Mouse (Mus musculus): ENCODE results near the gene Sptbn4. TPM values are rescaled to one million over a fixed set of nuclear protein-coding genes. Genes with fewer than 3 reads are reported as not detected.

The Sptbn4 gene
- polyA plus RNA-seq, 1 experiment from 2014 or later: 0.40 TPM

DNA sequence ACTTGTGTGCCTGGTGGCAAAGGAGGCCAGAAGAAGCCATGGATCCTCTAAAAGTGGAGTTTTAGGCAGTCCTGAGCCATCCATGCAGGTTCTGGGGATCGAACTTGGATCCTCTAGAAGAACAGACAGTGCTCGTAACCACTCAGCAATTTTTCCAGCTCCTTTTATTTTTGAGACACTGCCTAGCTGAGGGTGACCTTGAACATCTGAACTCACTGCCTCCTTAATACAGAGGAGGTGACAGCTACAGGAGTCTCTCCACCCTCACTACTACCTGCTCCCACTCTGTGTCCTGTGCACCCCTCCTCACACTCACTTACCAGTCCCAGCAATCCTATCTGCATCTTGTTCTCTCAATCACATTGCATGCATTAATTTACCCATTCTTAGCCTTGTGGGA, 28.1 kb upstream of the Sptbn4 start:
- WGBS: 94% methylated on average over 2 of the region's 2 CpGs
- H3K9ac ChIP-seq (replicated peaks; ENCODE audit: low read length): no peak overlapping the region

DNA sequence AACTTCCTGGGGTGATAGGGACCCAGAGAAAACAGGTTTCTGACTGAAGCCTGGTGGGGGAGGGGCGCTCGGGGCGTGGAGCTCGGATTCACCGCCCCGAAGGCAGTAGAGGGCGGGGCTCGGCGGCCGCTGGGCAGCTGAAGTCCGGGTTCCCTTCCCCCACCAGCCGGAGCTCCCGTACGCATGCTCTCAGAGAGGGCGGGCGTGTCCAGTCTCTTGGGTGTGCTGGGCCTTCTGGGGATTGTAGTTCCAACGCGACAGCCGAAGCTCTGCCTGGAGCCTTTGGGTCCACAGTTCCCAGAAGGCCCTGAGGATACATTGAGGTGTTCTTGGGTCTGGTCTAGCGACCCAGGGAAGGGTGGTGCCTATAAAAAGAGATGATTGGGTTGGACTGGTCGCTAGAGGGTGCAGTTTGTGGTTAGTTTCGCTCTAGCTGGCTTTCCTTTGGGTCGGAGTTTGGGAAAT, 27.0 kb upstream of the Sptbn4 start:
- peak overlapping the region; percentile 67 for H3K4me2 ChIP-seq (replicated peaks; ENCODE audit: low read depth, low read length)
- H3K9ac ChIP-seq (replicated peaks; ENCODE audit: low read length): peak overlapping the region; percentile 73
- H3K4me1 ChIP-seq (ENCODE audit: insufficient read depth, low read length): peaks cover 22% of the 10 kb centered on the region
- H3K9me3 ChIP-seq (ENCODE audit: low read length): no peaks in the 10 kb centered on the region
- peak; percentile 95 for ATAC-seq (ENCODE audit: low FRiP score, low TSS enrichment)
- no peaks in the 10 kb centered on the region for H3K27me3 ChIP-seq (ENCODE audit: insufficient read depth, low read length)
- 0% methylated on average over 23 of the region's 23 CpGs for WGBS
- peak overlapping the region; percentile 97 for H3K27ac ChIP-seq (ENCODE audit: low read length)
- H3K4me3 ChIP-seq (ENCODE audit: low read length): peak overlapping the region; percentile 95
- H3K36me3 ChIP-seq (ENCODE audit: insufficient read depth, low read length): peaks cover 14% of the 10 kb centered on the region

More for the DNA sequence above, 28.1 kb upstream of the Sptbn4 start:
- H3K27me3 ChIP-seq (ENCODE audit: insufficient read depth, low read length): no peaks in the 10 kb centered on the region
- no peaks in the 10 kb centered on the region for H3K9me3 ChIP-seq (ENCODE audit: low read length)
- no peak for ATAC-seq (ENCODE audit: low FRiP score, low TSS enrichment)
- peaks cover 22% of the 10 kb centered on the region for H3K4me1 ChIP-seq (ENCODE audit: insufficient read depth, low read length)
- peaks cover 14% of the 10 kb centered on the region for H3K36me3 ChIP-seq (ENCODE audit: insufficient read depth, low read length)
- no peak overlapping the region for H3K27ac ChIP-seq (ENCODE audit: low read length)
- H3K4me2 ChIP-seq (replicated peaks; ENCODE audit: low read depth, low read length): peak overlapping the region; percentile 67; the same call in 1 of the 2 replicates
- H3K4me3 ChIP-seq (ENCODE audit: low read length): no peak overlapping the region

DNA sequence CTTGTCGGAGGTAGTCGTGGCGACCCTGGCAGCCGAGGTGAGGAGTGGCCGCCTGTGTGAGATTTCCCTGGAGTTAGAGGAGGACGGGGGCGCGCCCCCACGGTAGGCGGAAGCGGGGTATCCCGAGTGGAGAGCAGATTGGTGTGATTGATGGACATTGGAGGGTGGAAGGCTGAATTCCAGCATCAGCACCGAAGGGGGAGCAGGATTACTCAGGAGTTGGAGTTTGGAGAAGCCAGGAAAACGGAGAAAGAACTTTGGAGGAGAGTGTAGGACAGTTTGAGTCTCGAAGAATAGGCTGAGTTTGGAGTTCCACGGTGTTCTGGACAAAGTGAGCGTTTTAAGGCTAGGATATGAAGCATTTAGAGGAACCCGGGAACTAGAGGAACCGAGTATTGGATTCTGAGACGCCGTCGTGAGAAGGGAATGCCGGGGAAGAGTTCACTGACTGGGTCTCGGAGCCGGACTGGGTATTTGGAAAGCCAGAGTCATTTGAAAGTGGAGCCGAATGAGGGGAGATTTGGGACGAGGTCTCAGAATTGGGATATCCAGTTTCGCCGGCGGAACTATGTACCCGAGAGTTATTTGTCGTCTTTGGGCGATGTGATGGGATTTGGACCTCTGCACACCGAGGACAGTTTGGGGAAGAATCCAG, 26.5 kb upstream of the Sptbn4 start:
- Histone ChIP-seq H3K27me3 (ENCODE audit: insufficient read depth, low read length) (no peaks in the 10 kb centered on the region), H3K9ac (replicated peaks; ENCODE audit: low read length) (peak overlapping the region; percentile 73), H3K4me2 (replicated peaks; ENCODE audit: low read depth, low read length) (peak overlapping the region; percentile 67), H3K4me1 (ENCODE audit: insufficient read depth, low read length) (peaks cover 22% of the 10 kb centered on the region), H3K27ac (ENCODE audit: low read length) (peak overlapping the region; percentile 97), H3K36me3 (ENCODE audit: insufficient read depth, low read length) (peaks cover 14% of the 10 kb centered on the region), H3K4me3 (ENCODE audit: low read length) (peak overlapping the region; percentile 95), H3K9me3 (ENCODE audit: low read length) (no peaks in the 10 kb centered on the region)
- under 1% methylated on average over 34 of the region's 34 CpGs for WGBS
- no peak; the same call in 1 of the 2 replicates for ATAC-seq (ENCODE audit: low FRiP score, low TSS enrichment)

DNA sequence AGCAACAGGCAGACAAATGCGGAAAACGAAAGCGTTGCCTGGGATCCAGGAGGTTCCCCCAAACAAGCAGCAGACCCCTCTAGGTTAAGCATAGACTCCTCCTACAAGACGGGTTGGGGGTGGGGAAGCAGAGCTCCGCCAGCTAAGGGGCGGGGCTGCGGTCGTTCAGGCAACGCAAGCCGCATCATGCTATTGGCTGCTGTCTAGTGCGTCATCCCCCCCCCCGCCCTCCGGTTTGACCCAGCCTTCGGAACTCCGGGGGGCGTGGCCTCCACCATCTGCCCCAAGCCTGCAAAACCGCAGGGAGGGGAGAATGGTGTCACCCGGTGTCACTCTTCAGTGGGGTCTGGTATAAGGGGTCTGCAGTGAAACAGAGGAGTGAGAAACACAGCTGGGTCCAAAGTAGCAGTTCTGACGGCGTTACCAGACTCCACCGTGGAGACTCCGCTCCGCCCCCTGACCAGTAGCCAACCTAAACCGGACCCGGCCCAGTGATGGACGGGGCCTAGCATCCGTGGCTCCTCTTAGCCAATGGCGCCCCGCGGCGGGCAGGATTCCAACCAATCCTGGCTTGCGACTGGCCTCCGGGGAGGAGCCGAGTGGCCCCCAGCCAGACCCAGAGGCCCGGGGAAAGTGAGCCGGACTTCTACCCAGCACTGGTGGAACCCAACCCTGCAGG, 25.8 kb upstream of the Sptbn4 start, which contains the start of gene Sertad3:
Gene Sertad3 (plus strand): TSS at position 613 of the 679 bp plus-strand sequence.
- peak; percentile 94 for ATAC-seq (ENCODE audit: low FRiP score, low TSS enrichment)
- Histone ChIP-seq H3K9ac (replicated peaks; ENCODE audit: low read length) (peak within 1 kb of the TSS; percentile 73), H3K4me2 (replicated peaks; ENCODE audit: low read depth, low read length) (peak within 1 kb of the TSS; percentile 67), H3K4me3 (ENCODE audit: low read length) (peak within 1 kb of the TSS; percentile 95), H3K36me3 (ENCODE audit: insufficient read depth, low read length) (peaks cover 14% of the 10 kb centered on the region), H3K27ac (ENCODE audit: low read length) (peak within 1 kb of the TSS; percentile 97), H3K4me1 (ENCODE audit: insufficient read depth, low read length) (peaks cover 19% of the 10 kb centered on the region), H3K27me3 (ENCODE audit: insufficient read depth, low read length) (no peaks in the 10 kb centered on the region), H3K9me3 (ENCODE audit: low read length) (no peaks in the 10 kb centered on the region)
- under 1% methylated on average over 36 of the region's 36 CpGs for WGBS

DNA sequence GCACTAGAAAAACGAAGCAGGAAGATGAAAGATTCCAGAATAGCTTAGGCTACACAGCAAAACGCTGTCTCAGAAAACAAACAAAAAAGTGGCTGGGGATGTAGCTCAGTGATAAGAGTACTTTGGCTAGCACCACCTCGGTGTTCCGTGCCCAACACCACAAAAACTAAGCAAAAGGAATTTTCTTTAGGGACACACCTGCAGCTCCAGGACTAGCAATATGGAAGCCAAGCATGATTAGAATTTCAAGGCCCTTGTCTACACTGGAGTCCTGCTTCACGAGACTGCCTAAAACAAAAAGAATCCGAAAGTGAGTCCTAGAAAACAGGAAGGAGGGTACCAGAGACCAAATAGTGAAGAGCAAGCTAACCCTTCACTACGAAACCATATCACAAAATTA, 25.1 kb upstream of the Sptbn4 start:
- Histone ChIP-seq H3K9ac (replicated peaks; ENCODE audit: low read length) (peak overlapping the region; percentile 46; the same call in 1 of the 2 replicates), H3K27me3 (ENCODE audit: insufficient read depth, low read length) (no peaks in the 10 kb centered on the region), H3K36me3 (ENCODE audit: insufficient read depth, low read length) (peaks cover 11% of the 10 kb centered on the region), H3K9me3 (ENCODE audit: low read length) (no peaks in the 10 kb centered on the region), H3K4me1 (ENCODE audit: insufficient read depth, low read length) (peaks cover 12% of the 10 kb centered on the region; the same call in 1 of the 2 replicates), H3K27ac (ENCODE audit: low read length) (peak overlapping the region; percentile 97), H3K4me2 (replicated peaks; ENCODE audit: low read depth, low read length) (peak overlapping the region; percentile 67), H3K4me3 (ENCODE audit: low read length) (peak overlapping the region; percentile 95)
- 43% methylated on average over 7 of the region's 7 CpGs for WGBS
- ATAC-seq (ENCODE audit: low FRiP score, low TSS enrichment): no peak

DNA sequence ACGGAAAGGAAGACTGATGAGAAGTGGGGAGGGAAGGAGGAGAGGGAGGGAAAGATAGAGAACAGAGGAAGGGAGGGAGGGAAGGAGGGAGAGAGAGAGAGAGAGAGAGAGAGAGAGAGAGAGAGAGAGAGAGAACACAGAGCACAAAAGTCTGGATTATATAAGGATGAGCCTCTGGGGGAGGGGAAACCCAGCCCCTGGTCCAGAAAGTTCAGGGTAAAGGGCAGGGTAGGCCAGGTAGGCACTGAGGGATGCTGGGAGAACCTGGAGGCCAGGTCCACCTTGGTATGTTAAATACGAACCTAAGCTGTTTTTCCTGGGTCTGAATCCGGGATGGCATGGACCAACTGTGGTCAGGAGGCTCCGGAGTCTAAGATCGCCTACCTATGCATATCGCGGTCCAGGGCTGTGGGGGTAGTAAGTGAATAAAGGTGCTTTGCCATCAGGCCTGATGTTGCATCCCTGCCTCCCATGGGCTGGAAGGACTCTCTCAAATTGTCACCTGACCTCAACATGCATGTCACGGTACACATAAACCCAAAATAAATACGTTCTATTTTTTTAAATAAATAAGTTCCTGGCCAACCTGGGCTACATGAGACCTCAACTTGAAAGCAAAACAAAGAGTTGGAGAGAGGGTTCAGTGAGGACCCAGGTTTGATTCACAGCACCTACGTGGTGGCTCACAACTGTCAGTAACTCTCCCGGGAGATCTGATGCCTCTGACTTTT, 24.1 kb upstream of the Sptbn4 start:
- no peak overlapping the region for H3K4me2 ChIP-seq (replicated peaks; ENCODE audit: low read depth, low read length)
- H3K9ac ChIP-seq (replicated peaks; ENCODE audit: low read length): no peak overlapping the region
- H3K4me1 ChIP-seq (ENCODE audit: insufficient read depth, low read length): peaks cover 12% of the 10 kb centered on the region; the same call in 1 of the 2 replicates
- peaks cover 5% of the 10 kb centered on the region for H3K36me3 ChIP-seq (ENCODE audit: insufficient read depth, low read length)
- 90% methylated on average over 11 of the region's 11 CpGs for WGBS
- no peaks in the 10 kb centered on the region for H3K9me3 ChIP-seq (ENCODE audit: low read length)
- H3K4me3 ChIP-seq (ENCODE audit: low read length): no peak overlapping the region
- no peak for ATAC-seq (ENCODE audit: low FRiP score, low TSS enrichment)
- H3K27ac ChIP-seq (ENCODE audit: low read length): no peak overlapping the region
- no peaks in the 10 kb centered on the region for H3K27me3 ChIP-seq (ENCODE audit: insufficient read depth, low read length)

DNA sequence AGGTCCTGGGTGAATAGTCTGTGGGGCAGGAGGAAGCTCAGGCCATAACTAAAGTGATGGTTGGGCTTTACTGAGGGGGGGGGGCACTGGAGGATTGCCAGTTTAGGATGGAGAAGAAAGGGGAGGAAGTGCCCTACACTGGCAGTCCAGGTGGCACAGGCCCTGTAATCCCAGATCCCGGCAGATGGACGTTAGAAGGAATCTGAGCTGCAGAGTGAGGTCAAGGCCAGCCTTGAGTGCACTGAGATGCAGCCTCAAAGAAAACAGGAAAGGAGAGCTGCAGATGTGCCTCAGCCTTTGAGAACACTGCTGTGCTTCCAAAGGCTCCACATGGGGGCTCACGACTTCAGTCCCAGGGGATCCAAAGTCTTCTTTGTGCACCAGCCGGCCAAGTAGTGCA, 20.2 kb upstream of the Sptbn4 start:
- Histone ChIP-seq H3K27me3 (ENCODE audit: insufficient read depth, low read length) (no peaks in the 10 kb centered on the region), H3K36me3 (ENCODE audit: insufficient read depth, low read length) (no peaks in the 10 kb centered on the region), H3K4me3 (ENCODE audit: low read length) (no peak overlapping the region), H3K27ac (ENCODE audit: low read length) (no peak overlapping the region), H3K9ac (replicated peaks; ENCODE audit: low read length) (no peak overlapping the region), H3K4me1 (ENCODE audit: insufficient read depth, low read length) (0 out of 2 replicates have a peak, but pooled peaks cover 4% of the 10 kb centered on the region), H3K9me3 (ENCODE audit: low read length) (no peaks in the 10 kb centered on the region), H3K4me2 (replicated peaks; ENCODE audit: low read depth, low read length) (no peak overlapping the region)
- peak; percentile 77 for ATAC-seq (ENCODE audit: low FRiP score, low TSS enrichment)
- WGBS: 10% methylated on average over 4 of the region's 4 CpGs

DNA sequence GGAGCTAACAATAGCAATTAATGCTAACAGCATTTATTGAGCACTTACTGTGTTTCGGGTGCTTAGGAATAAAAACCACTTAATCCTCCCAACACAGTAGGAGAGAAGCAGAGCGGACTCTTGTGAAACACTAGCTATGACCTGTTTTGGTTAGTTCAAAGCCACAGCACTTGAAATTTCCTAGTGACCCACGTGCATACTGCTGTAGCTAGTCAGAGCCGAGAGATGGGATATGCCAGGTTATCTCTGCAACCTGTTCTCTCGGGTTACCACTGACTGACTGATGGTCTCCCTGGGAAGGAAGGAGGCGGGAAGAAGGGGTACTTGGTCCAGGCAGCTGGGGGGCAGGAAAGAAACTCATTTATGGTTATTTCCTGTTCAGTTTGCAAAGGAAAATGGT, 13.0 kb upstream of the Sptbn4 start:
- WGBS: 67% methylated on average over 6 of the region's 6 CpGs

DNA sequence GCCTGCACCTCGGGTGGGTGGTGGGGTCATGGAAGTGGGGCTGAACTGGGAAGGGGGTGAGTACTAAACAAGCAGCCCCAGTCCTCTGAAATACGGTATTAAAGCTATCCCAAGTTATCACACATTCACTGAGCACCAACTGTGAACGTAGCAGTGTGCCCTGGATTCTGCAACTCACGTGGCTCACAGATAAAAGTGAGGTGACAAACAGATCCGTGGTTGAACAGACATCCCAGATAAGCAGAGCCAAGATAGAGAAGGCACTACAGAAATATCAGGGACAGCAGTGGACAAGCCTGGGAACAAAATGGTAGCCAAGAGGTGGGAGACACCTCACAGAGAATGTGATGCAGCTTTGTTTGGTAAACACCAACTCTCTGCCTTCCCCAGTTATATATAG, 12.2 kb upstream of the Sptbn4 start:
- Histone ChIP-seq H3K9me3 (ENCODE audit: low read length) (no peaks in the 10 kb centered on the region), H3K4me2 (replicated peaks; ENCODE audit: low read depth, low read length) (no peak overlapping the region), H3K4me3 (ENCODE audit: low read length) (no peak overlapping the region), H3K36me3 (ENCODE audit: insufficient read depth, low read length) (no peaks in the 10 kb centered on the region), H3K27ac (ENCODE audit: low read length) (no peak overlapping the region), H3K27me3 (ENCODE audit: insufficient read depth, low read length) (no peaks in the 10 kb centered on the region), H3K4me1 (ENCODE audit: insufficient read depth, low read length) (no peaks in the 10 kb centered on the region), H3K9ac (replicated peaks; ENCODE audit: low read length) (no peak overlapping the region)
- WGBS: 94% methylated on average over 5 of the region's 5 CpGs
- ATAC-seq (ENCODE audit: low FRiP score, low TSS enrichment): no peak

More for the DNA sequence above, 13.0 kb upstream of the Sptbn4 start:
- Histone ChIP-seq H3K27ac (ENCODE audit: low read length) (no peak overlapping the region), H3K4me1 (ENCODE audit: insufficient read depth, low read length) (no peaks in the 10 kb centered on the region), H3K4me3 (ENCODE audit: low read length) (no peak overlapping the region), H3K4me2 (replicated peaks; ENCODE audit: low read depth, low read length) (no peak overlapping the region), H3K9me3 (ENCODE audit: low read length) (no peaks in the 10 kb centered on the region), H3K36me3 (ENCODE audit: insufficient read depth, low read length) (no peaks in the 10 kb centered on the region), H3K9ac (replicated peaks; ENCODE audit: low read length) (no peak overlapping the region), H3K27me3 (ENCODE audit: insufficient read depth, low read length) (no peaks in the 10 kb centered on the region)
- ATAC-seq (ENCODE audit: low FRiP score, low TSS enrichment): no peak
